Mouse (Mus musculus): ENCODE measurements around the gene Olfr267.

Olfr267 gene

DNA sequence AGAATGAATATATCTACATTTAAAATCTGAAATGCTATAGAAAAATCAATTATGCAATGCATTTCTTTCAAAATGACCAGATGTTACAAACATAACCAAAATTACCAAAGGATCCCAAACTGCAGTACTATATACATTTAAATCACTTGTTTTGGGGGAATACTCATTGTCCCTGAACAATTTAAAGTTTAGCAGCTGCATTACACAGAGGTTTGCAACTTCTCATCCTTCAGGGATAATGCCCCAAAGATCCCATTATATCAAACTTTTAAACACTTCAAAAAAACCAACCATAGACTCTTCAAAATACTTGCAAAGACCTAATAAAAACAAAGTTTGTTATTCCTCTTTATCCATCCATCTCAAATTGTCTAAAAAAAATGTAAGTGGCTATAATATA is at the start of gene Olfr267:
Gene Olfr267 (minus strand): TSS at position 101 of the 400 bp plus-strand sequence.
- no peak for DNase-seq (ENCODE audit: low read depth)

DNA sequence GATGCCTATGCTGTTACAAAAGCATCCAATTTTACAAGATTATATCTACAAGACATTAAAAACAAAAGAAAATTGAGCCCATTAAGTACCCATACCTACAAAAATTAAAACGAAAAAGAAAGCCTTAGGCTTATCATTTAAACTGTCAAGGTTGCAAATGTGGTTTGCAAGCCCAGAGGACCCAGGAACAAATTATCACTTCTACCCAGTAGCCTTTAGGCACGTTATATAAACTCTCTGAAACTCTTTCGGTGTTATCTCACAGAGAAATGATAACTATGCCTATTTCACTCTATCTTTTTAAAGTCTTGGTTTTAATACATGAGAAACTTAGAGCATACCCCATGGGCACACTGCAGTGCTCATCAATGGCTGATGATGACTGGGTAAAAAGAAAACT is 45.4 kb upstream of the Olfr267 start:
- DNase-seq (ENCODE audit: low read depth) = no peak

DNA sequence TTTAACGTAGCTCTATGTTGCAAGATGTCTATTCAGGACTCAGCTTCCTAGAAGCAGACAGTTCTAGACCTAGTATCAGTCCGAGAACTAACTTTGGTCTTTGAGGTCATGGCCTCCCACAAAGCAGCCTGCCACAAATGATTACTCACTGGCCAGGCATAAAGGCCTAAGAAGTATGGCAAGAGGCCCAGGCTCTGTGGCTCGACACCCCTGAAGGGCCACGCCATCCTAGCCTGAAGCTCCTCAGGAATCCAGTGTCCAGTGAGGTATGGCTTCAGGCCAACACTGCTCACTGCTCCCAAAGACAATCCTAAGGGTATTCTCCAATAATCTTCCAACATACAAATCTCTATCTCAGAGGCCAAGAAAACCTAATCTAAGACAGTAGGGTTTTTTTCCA is 38.4 kb upstream of the Olfr267 start:
- no peak for DNase-seq (ENCODE audit: low read depth)

DNA sequence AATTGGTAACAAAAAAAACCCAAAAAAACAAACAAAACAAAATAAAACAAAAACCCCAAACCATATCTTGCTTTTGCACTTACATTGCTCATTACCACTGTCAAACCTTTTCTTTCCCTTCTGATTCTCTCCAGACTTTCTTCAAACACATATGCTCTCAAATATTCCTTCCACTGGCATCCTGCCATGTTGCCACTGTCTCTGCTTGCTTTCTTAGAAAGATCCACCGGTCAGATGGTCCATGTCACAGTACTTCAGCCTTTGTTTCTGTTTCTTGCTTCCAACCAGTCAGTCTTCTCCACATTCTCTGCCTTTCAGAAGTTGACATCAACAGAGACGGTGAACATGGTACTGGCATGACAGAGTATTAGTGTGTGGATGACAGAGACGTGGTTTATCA is 857 bp downstream of the Olfr267 start:
- DNase-seq (ENCODE audit: low read depth) = no peak

DNA sequence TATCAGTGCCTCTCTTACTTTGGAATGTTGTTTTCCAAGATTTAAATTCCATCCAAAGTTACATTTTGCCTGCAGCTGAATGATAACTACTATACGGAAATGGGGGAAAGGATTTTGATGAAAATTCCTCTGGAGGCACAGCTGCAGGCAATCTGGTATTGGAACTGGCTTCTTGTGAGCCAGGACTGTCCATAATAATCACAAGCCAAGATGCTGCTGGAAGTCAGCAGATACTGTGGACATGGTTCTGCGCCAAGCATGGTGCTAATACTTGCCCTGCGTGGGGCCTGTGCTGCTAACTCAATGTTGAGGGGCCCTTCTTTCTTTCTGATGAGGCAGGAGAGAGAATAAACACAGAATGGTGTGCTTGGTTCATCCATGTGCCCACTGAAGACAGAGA is 24.1 kb downstream of the Olfr267 start:
- DNase-seq (ENCODE audit: low read depth) = no peak

DNA sequence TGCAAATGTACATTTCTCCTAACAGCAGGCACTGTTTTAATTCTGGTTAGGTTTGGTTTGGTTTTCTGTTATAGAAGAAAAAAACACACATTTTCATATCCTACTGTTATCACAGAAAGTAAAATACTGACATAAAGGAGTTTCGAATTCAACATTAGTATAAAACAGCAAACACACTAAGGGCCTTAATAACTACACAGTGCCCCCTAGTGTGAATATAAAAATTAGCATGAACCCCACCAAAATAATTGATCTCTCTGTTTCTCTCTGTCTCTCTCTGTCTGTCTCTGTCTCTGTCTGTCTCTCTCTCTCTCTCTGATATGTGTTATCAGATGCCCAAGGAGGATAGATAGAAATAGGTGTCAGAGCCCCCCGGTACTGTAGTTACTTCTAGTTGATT is 38.0 kb downstream of the Olfr267 start:
- DNase-seq (ENCODE audit: low read depth) = no peak

DNA sequence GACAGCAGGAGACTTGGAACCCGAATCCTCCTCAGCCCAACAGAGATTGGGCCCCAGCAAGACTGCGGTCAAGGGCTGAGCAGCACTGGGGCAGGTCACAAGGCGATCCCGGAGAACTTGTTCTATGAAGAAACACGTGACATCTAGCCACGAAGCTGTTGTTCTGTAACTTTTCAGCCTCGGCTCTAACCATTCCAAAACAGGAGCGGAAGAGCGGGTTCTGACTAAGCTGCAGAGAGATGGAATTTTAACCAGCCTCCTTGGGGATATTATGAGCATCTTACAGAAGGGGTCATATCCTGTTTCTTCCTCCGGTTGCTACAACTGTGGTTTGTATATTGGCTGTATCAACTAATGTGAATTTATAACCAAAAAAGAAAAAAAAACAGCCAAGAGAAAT is 38.4 kb downstream of the Olfr267 start:
- DNase-seq (ENCODE audit: low read depth) = no peak

DNA sequence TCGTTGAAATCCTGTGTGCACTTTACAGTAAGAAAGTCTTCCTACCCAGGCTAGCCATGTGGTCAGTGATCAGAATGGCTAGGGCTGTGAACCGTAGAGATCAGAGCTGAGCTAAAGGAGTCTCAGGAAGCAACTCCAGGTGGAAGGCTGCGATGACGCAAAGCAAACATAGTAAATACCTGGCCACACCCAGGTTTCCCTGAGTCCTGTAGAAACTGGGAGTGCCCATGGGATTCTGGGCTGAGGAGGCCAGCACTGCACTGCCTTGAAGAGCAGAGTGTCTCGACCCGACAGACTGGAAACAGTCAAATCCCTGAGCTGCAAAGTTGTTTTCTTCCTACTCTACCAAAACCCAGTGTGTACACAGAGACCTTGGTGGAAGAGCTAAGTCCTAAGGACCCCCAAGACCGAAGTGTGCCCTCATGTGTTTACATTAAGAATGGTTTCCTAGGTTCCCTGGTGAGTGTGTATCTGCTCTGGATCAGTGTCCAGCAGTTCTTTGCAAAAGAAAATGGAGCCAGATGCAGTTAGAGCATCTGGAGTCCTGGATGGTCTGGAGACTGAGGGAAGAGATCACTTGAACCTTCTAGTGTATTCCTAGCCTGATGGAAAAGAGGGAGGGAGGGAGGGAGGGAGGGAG is 41.8 kb downstream of the Olfr267 start:
- no peak for DNase-seq (ENCODE audit: low read depth)

DNA sequence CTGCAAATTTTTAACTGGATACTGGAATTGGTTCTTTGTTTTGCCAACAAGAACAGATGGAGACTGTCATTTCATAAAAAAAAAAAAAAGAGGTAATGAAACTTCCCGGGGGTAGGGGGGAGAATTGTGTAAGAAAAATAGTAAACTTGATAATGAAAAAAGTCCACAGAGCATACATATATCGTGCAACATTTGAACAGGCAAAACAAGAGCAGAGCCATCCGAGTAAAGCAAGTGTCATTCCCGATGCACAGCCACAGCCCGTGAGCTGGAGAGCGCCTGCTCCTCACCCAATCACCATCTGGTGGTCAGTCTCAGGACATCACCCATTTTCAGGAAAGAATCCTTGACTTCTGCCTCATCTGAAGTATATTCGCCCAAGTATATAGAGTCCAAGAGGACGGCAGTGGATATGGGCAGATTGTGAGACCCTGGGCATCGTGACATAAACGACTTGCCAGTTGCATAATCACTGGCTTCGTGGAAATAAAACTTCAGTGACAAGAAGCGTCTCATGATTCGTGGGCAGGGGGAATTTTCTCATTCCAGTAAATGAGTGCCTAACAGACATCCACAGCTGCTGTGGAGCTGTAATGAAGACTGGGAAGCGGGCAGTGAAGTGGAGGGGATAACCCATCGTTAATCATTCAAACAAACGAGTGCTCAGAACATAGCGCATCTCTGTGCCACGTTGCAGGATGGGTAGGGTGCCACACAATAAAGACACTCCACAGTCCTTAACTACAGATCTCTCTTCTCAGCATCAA is 50.5 kb downstream of the Olfr267 start:
- DNase-seq (ENCODE audit: low read depth) = no peak

All from naive thymus-derived CD4-positive, alpha-beta T cell, adult 2 months (primary cell).